Mouse (Mus musculus) bone marrow, adult 2 months (tissue): ENCODE results near the gene Dtl.

Experiments used
- CTCF ChIP-seq: fragments of 200-500 bp; IDR thresholded peaks from 2 replicates; pipeline ENCODE4 v1.5.1; 2011; ENCODE audit warnings: low read length, control low read depth; ENCODE audit not compliant: control insufficient read depth, insufficient read depth
- POLR2A ChIP-seq: fragments of 200-500 bp; IDR thresholded peaks from 2 replicates; pipeline ENCODE4 v1.6.1; 2011; ENCODE audit warnings: low read depth, mild to moderate bottlenecking, control low read depth, low read length, borderline replicate concordance; ENCODE audit not compliant: control insufficient read depth

GRCm38 (mm10) chr1:191611686-191612085, 36.3 kb upstream of the Dtl start:
- TF ChIP-seq CTCF (no peak), POLR2A (no peak)
